Mouse (Mus musculus): ENCODE results near the gene Acot4.
"Not testable (repeated sequence)": the region's sequence is repeated elsewhere in the genome, so short reads cannot be mapped to it uniquely, and the experiment has no call there.

DNA sequence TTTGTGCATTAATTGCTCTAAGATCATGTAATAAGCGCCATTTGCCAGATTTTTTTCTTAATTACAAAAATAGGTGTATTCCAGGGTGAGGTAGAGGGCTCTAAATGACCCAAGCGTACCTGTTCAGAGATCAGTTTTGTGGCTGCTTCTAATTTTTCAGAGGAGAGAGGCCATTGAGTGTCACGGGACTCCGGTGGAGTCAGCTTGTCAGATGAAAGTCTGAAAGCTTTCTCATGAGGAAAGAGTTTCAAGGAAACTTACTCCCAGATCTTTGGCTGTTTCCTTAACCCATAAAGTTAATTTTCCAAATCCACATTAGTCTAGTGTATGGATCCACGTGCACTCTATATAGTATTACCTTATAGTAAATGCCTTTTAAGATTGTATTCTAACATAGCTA lies 56.5 kb downstream of the Acot4 start:
- TF ChIP-seq POLR2A (IDR thresholded peaks at IDR 0.05; ENCODE audit: control insufficient read depth, extremely low read depth, insufficient read depth, low read length, poor library complexity); CTCF (IDR thresholded peaks at IDR 0.05; ENCODE audit: borderline replicate concordance, control insufficient read depth, extremely low read depth, insufficient read depth, low read length, poor library complexity): not testable (repeated sequence)
